Mouse (Mus musculus) gastrocnemius, adult 2 months (tissue): ENCODE measurements around the gene Phc1. TPM values are rescaled to one million over a fixed set of nuclear protein-coding genes. Genes with fewer than 3 reads are reported as not detected.
A peak's percentile ranks its signal among the peaks of the same experiment; 100 is the strongest.

Experiments used
- DNase-seq: peaks from one replicate; pipeline ENCODE4 v3.0.0; 2022
- H3K27ac ChIP-seq: fragments of 200-600 bp; 2 replicates; pipeline ENCODE4 v1.8.1; 2022; ENCODE audit warnings: mild to moderate bottlenecking
- H3K4me3 ChIP-seq: fragments of 200-600 bp; 2 replicates; pipeline ENCODE4 v1.8.1; 2022; ENCODE audit warnings: mild to moderate bottlenecking, moderate library complexity
- CTCF ChIP-seq: fragments of 200-600 bp; IDR thresholded peaks from 2 replicates; pipeline ENCODE4 v1.8.1; 2022; ENCODE audit warnings: antibody characterized with exemption, mild to moderate bottlenecking, moderate library complexity
- intact Hi-C: fragments of 180-260 bp; cut with DNase I; formaldehyde crosslinking; loops from one replicate; pipeline ENCODE4 v1.15.1; 2025
- total RNA-seq, 2 experiments: library from RNA; stranded (reverse); gene quantifications; 2 replicates each; pipeline ENCODE4 v1.2.3; 2021

The Phc1 gene
- total RNA-seq, 2 experiments from 2014 or later: 24.8 to 32.8 TPM

GRCm38 (mm10) chr6:122284823-122285222 lies 55.5 kb downstream of the Phc1 start:
- no peak overlapping the region for H3K4me3 ChIP-seq
- H3K27ac ChIP-seq: no peak overlapping the region
- intact Hi-C loops: no loop called here
- no peak for DNase-seq
- no peak for TF ChIP-seq CTCF

- no peak for TF ChIP-seq CTCF
- H3K27ac ChIP-seq: no peak overlapping the region
- intact Hi-C loops: no loop called here
- no peak for DNase-seq
- H3K4me3 ChIP-seq: no peak overlapping the region
These were observed 56.1 kb downstream of the Phc1 start for GRCm38 (mm10) chr6:122284304-122284703.

- Histone ChIP-seq H3K27ac (no peak overlapping the region), H3K4me3 (no peak overlapping the region)
- DNase-seq: no peak
- intact Hi-C loops: no loop called here
- TF ChIP-seq CTCF: no peak
These were observed 56.9 kb downstream of the Phc1 start for GRCm38 (mm10) chr6:122283429-122283828.

- intact Hi-C loops: no loop called here
These were observed 57.6 kb downstream of the Phc1 start, which contains the start of gene Klrg1 for GRCm38 (mm10) chr6:122282782-122283181. Klrg1 (minus strand) TSS chr6:122282882.

GRCm38 (mm10) chr6:122276565-122276964 lies 63.8 kb downstream of the Phc1 start:
- no peak overlapping the region for H3K4me3 ChIP-seq
- intact Hi-C loops: no loop called here
- DNase-seq: no peak
- TF ChIP-seq CTCF: no peak
- no peak overlapping the region for H3K27ac ChIP-seq

More at GRCm38 (mm10) chr6:122282782-122283181, 57.6 kb downstream of the Phc1 start, which contains the start of gene Klrg1:
- DNase-seq: no peak
- Histone ChIP-seq H3K4me3 (no peak within 1 kb of the TSS), H3K27ac (no peak within 1 kb of the TSS)
- TF ChIP-seq CTCF: no peak

GRCm38 (mm10) chr6:122274546-122274945 lies 65.8 kb downstream of the Phc1 start:
- intact Hi-C loops: no loop called here
- no peak for TF ChIP-seq CTCF
- Histone ChIP-seq H3K4me3 (no peak overlapping the region), H3K27ac (no peak overlapping the region)
- DNase-seq: no peak

- H3K27ac ChIP-seq: no peak overlapping the region
- H3K4me3 ChIP-seq: no peak overlapping the region
- intact Hi-C loops: no loop called here
- no peak for DNase-seq
- no peak for TF ChIP-seq CTCF
These were observed 70.2 kb downstream of the Phc1 start for GRCm38 (mm10) chr6:122270152-122270551.

- intact Hi-C loops: no loop called here
- Histone ChIP-seq H3K27ac (no peak overlapping the region), H3K4me3 (no peak overlapping the region)
- DNase-seq: no peak
- TF ChIP-seq CTCF: no peak
These were observed 71.2 kb downstream of the Phc1 start for GRCm38 (mm10) chr6:122269170-122269569.

GRCm38 (mm10) chr6:122268561-122268960 lies 71.8 kb downstream of the Phc1 start:
- peak; percentile 81 for DNase-seq
- TF ChIP-seq CTCF: no peak
- intact Hi-C loops: no loop called here
- Histone ChIP-seq H3K27ac (no peak overlapping the region), H3K4me3 (no peak overlapping the region)

Other genes with a start within 250 kb of the Phc1 start
- not detected for gene Klrg1, start 57.7 kb downstream of the Phc1 start, total RNA-seq
- 10 to 100 TPM; 20.0 to 23.0 TPM for gene M6pr, start 31.8 kb downstream of the Phc1 start, total RNA-seq
- gene Rimklb, start 158.2 kb upstream of the Phc1 start, total RNA-seq: under 1 TPM in 1 of 2 experiments, not detected in 1; 0.99 TPM
- gene Mfap5, start 165.3 kb upstream of the Phc1 start, total RNA-seq: 10 to 100 TPM; 24.3 to 35.4 TPM
- gene Aicda, start 213.2 kb upstream of the Phc1 start, total RNA-seq: not detected